8 mouse cellular contexts compared by ENCODE assay signal in genomic region chr4:106837964-106838363, GRCm38 (mm10). TPM values are rescaled to one million over a fixed set of nuclear protein-coding genes. Genes with fewer than 3 reads are reported as not detected.
DNase-seq lines count a peak whose midpoint lies in the region; ATAC-seq and TF ChIP-seq lines count a peak whose summit lies in the region.

No protein-coding gene starts in this region.

- no peaks in the 10 kb centered on the region for H3K9me3 ChIP-seq in megakaryocyte, embryonic 14.5 days
- H3K9me3 ChIP-seq in embryonic facial prominence, embryonic 11.5 days (replicated peaks; ENCODE audit: control insufficient read depth, low read length): no peaks in the 10 kb centered on the region
- H3K9me3 ChIP-seq in limb, embryonic 13.5 days: no peaks in the 10 kb centered on the region
- H3K9me3 ChIP-seq in neural tube, embryonic 11.5 days (ENCODE audit: control insufficient read depth, low read length): no peaks in the 10 kb centered on the region

- peak overlapping the region; percentile 62 for H3K4me2 ChIP-seq in embryonic facial prominence, embryonic 11.5 days (ENCODE audit: low read depth, low read length)
- H3K4me2 ChIP-seq in limb, embryonic 13.5 days (replicated peaks): peak overlapping the region; percentile 99
- peak overlapping the region; percentile 44 for H3K4me2 ChIP-seq in neural tube, embryonic 11.5 days (ENCODE audit: low read depth)

- peaks cover 72% of the 10 kb centered on the region for H3K4me1 ChIP-seq in megakaryocyte, embryonic 14.5 days
- H3K4me1 ChIP-seq in embryonic facial prominence, embryonic 11.5 days (ENCODE audit: control insufficient read depth, insufficient read depth, low read length): peaks cover 9% of the 10 kb centered on the region
- H3K4me1 ChIP-seq in heart, adult 2 months (ENCODE audit: control insufficient read depth, insufficient read depth, low read length): peaks cover 3% of the 10 kb centered on the region; the same call in 1 of the 2 replicates
- H3K4me1 ChIP-seq in kidney, adult 2 months (ENCODE audit: control insufficient read depth, insufficient read depth, low read length): peaks cover 6% of the 10 kb centered on the region; the same call in 1 of the 2 replicates
- peaks cover 52% of the 10 kb centered on the region for H3K4me1 ChIP-seq in limb, embryonic 13.5 days
- peaks cover 25% of the 10 kb centered on the region for H3K4me1 ChIP-seq in neural tube, embryonic 11.5 days (ENCODE audit: control insufficient read depth, insufficient read depth, low read length)

- no peak for TF ChIP-seq EP300 in heart, adult 2 months (IDR thresholded peaks at IDR 0.05; ENCODE audit: insufficient read depth, low read depth, low read length)

- 0 out of 2 replicates have a peak overlapping the region, but pooled peaks have one; percentile 2 for H3K27ac ChIP-seq in embryonic facial prominence, embryonic 11.5 days (replicated peaks; ENCODE audit: low read depth, low read length)
- peak overlapping the region; percentile 26 for H3K27ac ChIP-seq in heart, adult 2 months
- no peak overlapping the region for H3K27ac ChIP-seq in kidney, adult 2 months (ENCODE audit: insufficient read depth, low read depth, low read length)
- H3K27ac ChIP-seq in limb, embryonic 13.5 days: peak overlapping the region; percentile 100
- peak overlapping the region; percentile 56 for H3K27ac ChIP-seq in neural tube, embryonic 11.5 days (ENCODE audit: low read depth, low read length)

- H3K9ac ChIP-seq in embryonic facial prominence, embryonic 11.5 days (replicated peaks; ENCODE audit: low read length): peak overlapping the region; percentile 43
- H3K9ac ChIP-seq in heart, adult 2 months (ENCODE audit: low read depth, low read length): peak overlapping the region; percentile 48
- peak overlapping the region; percentile 67 for H3K9ac ChIP-seq in limb, embryonic 13.5 days
- H3K9ac ChIP-seq in neural tube, embryonic 11.5 days (ENCODE audit: low read length): peak overlapping the region; percentile 42

- no peaks in the 10 kb centered on the region for H3K79me2 ChIP-seq in heart, adult 2 months (replicated peaks; ENCODE audit: control insufficient read depth, insufficient read depth, low read length)

- no peak for TF ChIP-seq CTCF in heart, adult 2 months (IDR thresholded peaks at IDR 0.05)
- no peak for TF ChIP-seq CTCF in kidney, adult 2 months (conservative IDR thresholded peaks at IDR 0.05; ENCODE audit: insufficient read depth, insufficient read length, low read depth, low read length)

- peak overlapping the region; percentile 76 for H3K4me3 ChIP-seq in megakaryocyte, embryonic 14.5 days (replicated peaks)
- peak overlapping the region; percentile 17; the same call in 1 of the 2 replicates for H3K4me3 ChIP-seq in embryonic facial prominence, embryonic 11.5 days (ENCODE audit: low read depth, low read length)
- peak overlapping the region; percentile 7; the same call in 1 of the 2 replicates for H3K4me3 ChIP-seq in heart, adult 2 months
- H3K4me3 ChIP-seq in kidney, adult 2 months (ENCODE audit: insufficient read depth, low read depth, low read length): no peak overlapping the region
- H3K4me3 ChIP-seq in limb, embryonic 13.5 days: peak overlapping the region; percentile 34
- peak overlapping the region; percentile 25 for H3K4me3 ChIP-seq in neural tube, embryonic 11.5 days (ENCODE audit: low read depth, low read length)

- peaks cover 8% of the 10 kb centered on the region for H3K27me3 ChIP-seq in megakaryocyte, embryonic 14.5 days (replicated peaks)
- no peaks in the 10 kb centered on the region for H3K27me3 ChIP-seq in embryonic facial prominence, embryonic 11.5 days (ENCODE audit: control insufficient read depth, insufficient read depth, low read length)
- H3K27me3 ChIP-seq in heart, adult 2 months (ENCODE audit: control insufficient read depth, insufficient read depth, low read length): no peaks in the 10 kb centered on the region
- no peaks in the 10 kb centered on the region for H3K27me3 ChIP-seq in kidney, adult 2 months (replicated peaks; ENCODE audit: control insufficient read depth, insufficient read depth, low read length)
- no peaks in the 10 kb centered on the region for H3K27me3 ChIP-seq in limb, embryonic 13.5 days
- no peaks in the 10 kb centered on the region for H3K27me3 ChIP-seq in neural tube, embryonic 11.5 days (ENCODE audit: control insufficient read depth, insufficient read depth, low read length)

- no peak for TF ChIP-seq POLR2A in heart, adult 2 months (IDR thresholded peaks at IDR 0.05; ENCODE audit: insufficient read depth, low read depth, low read length)
- no peak for TF ChIP-seq POLR2A in kidney, adult 2 months (IDR thresholded peaks at IDR 0.05; ENCODE audit: low read depth, low read length)

- intact Hi-C loops in heart, adult 2 months (cut with DNase I): loop anchor here (2.0 to 5.0 kb wide), 2 partner anchors 214 to 229 kb away; partner anchors contain the start of genes Cyb5rl and Mrpl37

- WGBS in embryonic facial prominence, embryonic 11.5 days: 2% methylated on average over 13 of the region's 18 CpGs
- 2% methylated on average over 8 of the region's 18 CpGs for WGBS in heart, adult 2 months
- WGBS in kidney, adult 2 months: under 1% methylated on average over 16 of the region's 18 CpGs
- 1% methylated on average over 14 of the region's 18 CpGs for WGBS in limb, embryonic 13.5 days
- WGBS in neural tube, embryonic 11.5 days: under 1% methylated on average over 15 of the region's 18 CpGs

- no peak for ATAC-seq in megakaryocyte, adult 5-6 weeks (ENCODE audit: poor library complexity, severe bottlenecking)
- ATAC-seq in embryonic facial prominence, embryonic 11.5 days (replicated peaks; ENCODE audit: insufficient number of reproducible peaks, low FRiP score, low TSS enrichment, low read depth): peak; percentile 19; the same call in 1 of the 2 replicates
- peak; percentile 8; the same call in 1 of the 2 replicates for ATAC-seq in limb, embryonic 13.5 days (ENCODE audit: low FRiP score, low read depth)
- ATAC-seq in neural tube, embryonic 11.5 days (ENCODE audit: insufficient read depth, low FRiP score, low TSS enrichment): peak; percentile 26

- peak; percentile 75 for DNase-seq in embryonic facial prominence, embryonic 11.5 days (ENCODE audit: low spot score)
- DNase-seq in heart, adult 2 months: peak; percentile 79 to 81
- peak; percentile 47 for DNase-seq in kidney, adult 2 months
- peak; percentile 83 for DNase-seq in neural tube, embryonic 11.5 days (ENCODE audit: low spot score)
- peak; percentile 25 to 35 for DNase-seq in thymus, postnatal 10 days (ENCODE audit: low spot score in 2 of 2)

- H3K36me3 ChIP-seq in megakaryocyte, embryonic 14.5 days (replicated peaks; ENCODE audit: low read length): no peaks in the 10 kb centered on the region
- H3K36me3 ChIP-seq in embryonic facial prominence, embryonic 11.5 days (replicated peaks; ENCODE audit: control insufficient read depth, insufficient read depth, low read depth, low read length): no peaks in the 10 kb centered on the region
- H3K36me3 ChIP-seq in heart, adult 2 months (ENCODE audit: control insufficient read depth, insufficient read depth, low read length): no peaks in the 10 kb centered on the region
- no peaks in the 10 kb centered on the region for H3K36me3 ChIP-seq in kidney, adult 2 months (ENCODE audit: control insufficient read depth, insufficient read depth, low read length)
- no peaks in the 10 kb centered on the region for H3K36me3 ChIP-seq in limb, embryonic 13.5 days
- no peaks in the 10 kb centered on the region for H3K36me3 ChIP-seq in neural tube, embryonic 11.5 days (ENCODE audit: control insufficient read depth, insufficient read depth, low read length)

RNA-seq across cellular contexts. Expression of gene Acot11, which starts 33.2 kb away (rescaled TPM):
- 1.4 and 2.2 TPM in 2 replicates for polyA plus RNA-seq in megakaryocyte, embryonic 14.5 days (2012; ENCODE audit: insufficient read depth, low replicate concordance)
- 10.6 and 11.9 TPM in 2 replicates for total RNA-seq in megakaryocyte, adult 5-6 weeks (2015)
- total RNA-seq in megakaryocyte, adult 5-6 weeks (2017): 9.6 and 10.9 TPM in 2 replicates
- polyA plus RNA-seq in embryonic facial prominence, embryonic 11.5 days (2014; fragmentation: Nextera tagmentation; extraction: Ambion mirVana): 1.1 and 1.2 TPM in 2 replicates
- 10 to 100 TPM; 27.5 to 48.6 TPM for total RNA-seq in heart, adult 2 months (2021)
- polyA plus RNA-seq in heart, adult 2 months (2012; rRNA removed): 16.4 and 25.2 TPM in 2 replicates
- polyA plus RNA-seq in kidney, adult 2 months (2012; rRNA removed): 18.2 and 20.2 TPM in 2 replicates
- polyA plus RNA-seq in limb, embryonic 13.5 days (2015; fragmentation: Nextera tagmentation; extraction: Ambion mirVana): 5.1 and 5.5 TPM in 2 replicates
- 1.4 and 1.8 TPM in 2 replicates for polyA plus RNA-seq in neural tube, embryonic 11.5 days (2014; fragmentation: Nextera tagmentation; extraction: Ambion mirVana)

Comparison
In these comparisons a context has a peak if more than half of its experiments do, and no peak if none do; other contexts are left out.
1. DNase-seq: peak in every context shown above with its lines; median percentile 83 in neural tube, embryonic 11.5 days; 80 in heart, adult 2 months; 75 in embryonic facial prominence, embryonic 11.5 days; 47 in kidney, adult 2 months; 30 in thymus, postnatal 10 days.
2. H3K4me2 ChIP-seq: peak in every context shown above with its lines; median percentile 99 in limb, embryonic 13.5 days; 62 in embryonic facial prominence, embryonic 11.5 days; 44 in neural tube, embryonic 11.5 days.